Mouse (Mus musculus) ES-E14 (cell line): ENCODE results near the gene Prex1.

Experiments
- CHD2 ChIP-seq: IDR thresholded peaks from 2 replicates; pipeline ENCODE4 v1.6.1; 2014; ENCODE audit warnings: mild to moderate bottlenecking, low read depth, low read length, inconsistent platforms
- HCFC1 ChIP-seq: IDR thresholded peaks from 2 replicates; pipeline ENCODE4 v1.6.1; 2012; ENCODE audit warnings: low read length, inconsistent platforms, borderline replicate concordance; ENCODE audit not compliant: insufficient read depth
- MAFK ChIP-seq: IDR thresholded peaks from 2 replicates; pipeline ENCODE4 v1.6.1; 2014; ENCODE audit warnings: mild to moderate bottlenecking, low read depth, low read length, inconsistent platforms; ENCODE audit not compliant: insufficient read depth
- ZC3H11A ChIP-seq: IDR thresholded peaks from 2 replicates; pipeline ENCODE4 v1.6.1; 2012; ENCODE audit warnings: low read depth, mild to moderate bottlenecking, inconsistent platforms, low read length, borderline replicate concordance
- ZNF384 ChIP-seq: IDR thresholded peaks from 2 replicates; pipeline ENCODE4 v1.6.1; 2012; ENCODE audit warnings: low read depth, low read length, inconsistent platforms

DNA sequence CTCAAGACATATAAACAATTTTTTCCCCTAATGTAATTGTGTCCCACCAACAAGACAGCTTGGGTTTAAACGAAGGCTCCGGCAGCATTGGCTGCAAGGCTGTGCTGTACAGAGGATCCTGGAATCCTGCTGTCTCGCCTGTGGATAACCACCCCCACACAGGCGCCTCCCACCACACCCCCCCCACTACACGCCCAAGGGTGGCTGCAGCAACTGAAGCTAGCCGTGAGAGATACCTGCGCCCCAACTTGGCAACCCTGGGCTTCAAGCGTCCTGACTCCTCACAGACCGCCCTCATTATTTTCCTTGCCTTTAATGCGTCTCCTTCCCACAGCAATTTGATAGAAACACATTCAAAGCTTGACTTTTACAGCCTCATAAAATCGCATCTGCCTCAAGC lies 178.1 kb downstream of the Prex1 start:
- TF ChIP-seq HCFC1 (no peak), ZNF384 (no peak), CHD2 (no peak), ZC3H11A (no peak), MAFK (no peak)
